Mouse (Mus musculus): ENCODE measurements around the gene Gstp1.
"Not testable (repeated sequence)": the region's sequence is repeated elsewhere in the genome, so short reads cannot be mapped to it uniquely, and the experiment has no call there.

The Gstp1 gene

DNA sequence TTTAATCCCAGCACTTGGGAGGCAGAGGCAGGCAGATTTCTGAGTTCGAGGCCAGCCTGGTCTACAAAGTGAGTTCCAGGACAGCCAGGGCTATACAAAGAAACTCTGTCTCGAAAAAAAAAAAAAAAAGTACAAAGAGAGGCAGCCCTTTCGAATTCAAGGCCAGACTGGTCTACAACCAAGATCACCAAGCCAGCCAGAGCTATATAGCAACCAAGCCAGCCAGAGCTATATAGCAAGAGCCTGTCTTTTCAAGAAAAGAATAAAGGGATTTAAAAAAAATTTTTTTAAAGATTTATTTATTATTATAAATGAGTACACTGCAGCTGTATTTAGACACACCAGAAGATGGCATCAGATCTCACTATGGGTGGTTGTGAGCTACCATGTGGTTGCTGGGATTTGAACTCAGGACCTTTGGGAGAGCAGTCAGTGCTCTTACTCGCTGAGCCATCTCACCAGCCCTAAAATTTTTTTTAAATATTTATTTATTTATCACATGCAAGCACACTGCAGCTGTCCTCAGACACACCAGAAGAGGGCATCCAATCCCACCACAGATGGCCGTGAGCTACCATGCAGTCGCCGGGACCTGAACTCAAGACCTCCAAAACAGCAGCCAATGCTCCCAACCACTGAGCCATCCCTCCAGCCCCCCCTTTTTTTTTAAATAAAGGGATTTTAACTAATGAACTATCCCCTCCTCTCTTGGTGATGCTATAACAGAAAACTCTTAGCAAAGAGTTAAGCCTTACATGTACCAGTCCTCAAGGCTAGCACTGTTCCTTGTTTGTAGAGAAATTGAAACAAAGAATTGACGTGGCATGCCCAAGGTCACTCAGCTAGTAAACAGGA, 22.5 kb upstream of the Gstp1 start:
- DNase-seq: not testable (repeated sequence)

DNA sequence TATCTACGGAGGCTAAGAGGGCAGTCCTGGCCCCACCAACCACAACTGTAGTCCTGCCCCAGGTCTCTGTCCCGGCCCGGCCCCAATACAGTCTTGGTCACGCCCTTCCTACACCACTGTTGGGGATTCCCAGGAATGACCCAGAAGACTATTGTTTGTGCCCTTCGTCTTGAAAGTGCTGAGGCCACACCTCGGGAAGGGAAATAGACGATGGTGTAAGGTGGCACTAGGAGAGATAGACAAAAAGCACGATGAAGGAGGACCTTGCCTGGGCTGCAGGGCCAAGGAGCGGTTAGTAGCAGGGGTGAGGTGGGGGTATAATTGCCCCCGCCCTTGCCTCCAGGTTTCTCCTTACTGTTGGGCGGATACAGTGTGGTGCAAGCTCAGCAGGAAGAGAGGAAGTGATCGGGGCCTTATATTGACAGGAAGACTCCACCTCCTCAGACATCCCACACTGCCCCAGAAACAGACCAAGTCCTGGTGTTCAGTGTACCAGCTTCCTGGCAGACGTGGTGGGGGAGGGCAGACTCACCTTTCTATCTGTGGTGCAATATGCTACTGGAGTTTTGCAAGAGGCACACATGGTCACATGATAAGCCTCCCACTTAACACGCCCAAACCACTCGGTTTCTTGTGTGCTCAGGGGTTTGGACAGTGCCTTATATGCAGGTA, 21.4 kb upstream of the Gstp1 start, which contains the start of gene Gstp3:
Gstp3 (minus strand) TSS at position 501 of the 672 bp plus-strand sequence.
- no peak for DNase-seq

DNA sequence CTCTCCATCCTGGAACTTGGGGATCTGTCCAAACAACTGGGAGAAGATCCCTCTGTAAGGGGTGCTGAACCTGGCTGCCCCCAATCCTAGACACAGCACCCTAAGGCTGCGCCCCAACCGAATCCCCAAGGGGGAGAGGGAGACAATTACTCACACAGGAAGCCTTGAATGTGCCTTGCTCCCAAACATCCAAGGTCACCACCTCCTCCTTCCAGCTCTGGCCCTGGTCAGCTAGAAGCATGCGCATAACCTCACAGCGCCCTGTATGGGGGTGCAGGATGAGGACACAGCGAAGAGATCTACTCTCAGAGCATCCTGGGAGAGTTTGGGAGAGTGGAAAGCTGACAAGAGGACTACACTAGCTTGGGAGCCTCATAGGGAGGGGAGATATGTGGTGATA, 20.8 kb upstream of the Gstp1 start:
- no peak for DNase-seq

DNA sequence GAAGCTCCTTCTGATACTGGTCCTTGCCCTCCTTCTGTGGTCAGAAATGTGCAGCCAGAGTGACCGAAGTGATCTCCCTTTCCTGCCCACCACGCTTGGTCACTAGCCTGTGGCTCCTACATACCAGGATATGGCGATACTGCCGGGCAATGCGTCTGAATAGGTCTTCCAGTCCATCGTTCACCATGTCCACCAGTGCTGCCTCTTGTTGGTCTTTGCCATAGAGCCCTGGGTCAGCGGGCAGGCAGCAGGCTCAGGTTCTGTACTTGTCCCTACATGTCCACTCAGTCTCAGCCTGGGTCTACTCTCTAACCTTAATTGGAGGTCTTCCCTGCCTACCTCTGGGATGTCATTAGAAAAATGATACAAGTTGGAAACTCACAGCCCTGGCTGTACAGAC, 20.2 kb upstream of the Gstp1 start:
- no peak for DNase-seq

DNA sequence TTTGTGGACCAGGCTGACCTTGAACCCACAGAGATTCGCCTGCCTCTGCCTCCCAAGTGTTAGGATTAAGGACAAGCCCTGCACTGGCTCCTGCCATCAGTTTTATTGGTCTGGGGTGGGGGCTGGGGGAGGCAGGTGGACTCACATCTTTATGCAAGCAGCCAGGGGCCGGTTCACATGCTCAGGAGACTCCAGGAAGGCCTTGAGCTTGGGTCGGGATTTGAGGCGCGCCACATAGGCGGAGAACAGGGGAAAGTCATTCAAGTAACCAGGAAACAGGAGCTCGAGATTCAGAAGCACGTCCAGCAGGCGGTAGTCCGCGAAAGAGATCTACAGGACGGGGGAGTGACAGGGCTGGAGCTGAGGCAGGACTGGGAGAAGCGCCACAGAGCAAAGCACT, 19.6 kb upstream of the Gstp1 start:
- no peak for DNase-seq

DNA sequence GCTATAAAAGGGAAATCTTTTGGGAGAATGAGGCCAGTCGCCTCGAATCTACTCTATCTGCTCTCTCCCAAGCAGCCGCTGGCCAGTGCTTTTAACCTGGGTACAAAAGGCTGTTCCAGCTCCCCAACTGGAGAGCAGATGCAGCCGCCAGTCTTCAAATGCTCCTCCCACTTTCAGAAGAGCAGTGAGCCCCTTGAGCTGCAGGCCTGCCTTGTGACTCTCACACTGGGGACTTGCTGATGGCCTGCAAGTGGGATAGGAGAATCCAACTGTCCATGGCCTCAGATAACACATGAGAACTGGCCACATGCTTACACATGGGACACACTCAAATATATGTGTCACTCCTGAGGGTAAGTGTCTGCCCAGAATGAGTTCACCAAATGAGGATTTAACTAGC, 18.9 kb upstream of the Gstp1 start:
- no peak for DNase-seq

DNA sequence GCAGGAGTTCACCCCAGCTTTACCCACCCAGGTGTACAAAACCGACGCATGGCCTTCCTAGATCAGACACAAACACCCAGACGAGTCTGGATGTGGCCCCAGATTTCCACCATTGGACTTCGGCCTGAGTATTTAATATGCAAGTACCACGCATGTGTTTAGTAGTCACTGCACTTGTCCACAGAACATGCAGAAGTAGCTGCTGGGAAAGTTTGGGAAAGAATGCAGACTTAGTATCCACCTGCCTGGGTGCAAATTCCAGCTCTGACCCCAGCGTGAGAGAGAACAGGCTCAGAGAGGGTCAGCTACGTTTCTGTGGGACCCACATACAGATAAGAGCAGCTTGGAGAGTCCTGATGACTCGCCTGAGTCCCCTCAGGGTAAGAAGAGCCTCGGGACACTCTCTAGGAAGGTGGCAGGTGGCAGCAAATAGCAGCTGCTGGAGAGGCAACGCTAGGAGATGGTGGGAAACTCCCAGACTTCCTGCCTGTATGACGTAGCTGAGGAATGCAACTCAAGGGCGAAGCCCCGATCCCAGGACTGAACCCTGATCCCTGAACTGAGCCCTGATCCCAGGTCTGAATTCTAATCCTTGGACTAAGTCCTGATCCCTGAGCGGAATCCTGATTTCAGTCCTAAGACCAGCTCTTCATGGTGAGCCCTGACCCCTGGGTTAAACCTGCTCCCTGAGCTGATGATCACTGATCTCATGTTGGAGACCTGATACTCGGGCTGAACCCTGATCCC, 18.3 kb upstream of the Gstp1 start:
- DNase-seq: no peak

DNA sequence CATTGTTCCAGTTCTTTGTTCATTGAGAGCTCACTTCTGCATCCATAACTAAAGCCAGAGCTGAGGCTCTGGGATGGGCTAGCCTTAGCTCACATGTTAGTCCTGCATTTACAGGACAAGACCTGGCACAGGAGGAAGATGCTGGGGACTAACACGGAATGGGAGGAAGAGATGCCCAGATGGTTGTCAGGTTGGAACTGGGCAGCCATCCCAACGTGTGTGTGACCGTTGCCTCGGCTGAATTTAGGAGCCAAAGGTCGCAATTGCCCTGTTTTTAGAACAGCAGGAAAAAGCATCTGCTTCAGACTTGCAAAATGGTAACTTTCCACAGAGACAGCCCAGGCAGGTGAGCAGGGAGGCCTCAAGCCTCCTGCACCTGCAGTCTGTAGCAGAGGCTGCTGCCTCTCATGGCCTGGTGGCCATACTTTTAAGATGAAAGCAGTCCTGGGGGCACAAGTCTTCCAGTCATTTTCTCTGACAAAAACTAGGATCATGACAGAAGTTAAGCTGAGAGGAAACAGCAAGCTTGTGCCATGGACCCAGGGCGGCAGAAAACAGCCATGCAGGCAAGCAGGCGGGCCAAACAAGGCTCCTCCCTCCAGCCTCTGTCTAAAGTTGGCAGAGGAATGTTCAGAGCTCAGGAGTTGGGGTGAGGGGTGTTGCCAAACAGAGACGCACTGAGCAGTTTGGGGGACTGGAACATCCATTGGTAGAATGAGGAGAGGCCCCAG, 17.6 kb upstream of the Gstp1 start:
- DNase-seq: no peak

DNA sequence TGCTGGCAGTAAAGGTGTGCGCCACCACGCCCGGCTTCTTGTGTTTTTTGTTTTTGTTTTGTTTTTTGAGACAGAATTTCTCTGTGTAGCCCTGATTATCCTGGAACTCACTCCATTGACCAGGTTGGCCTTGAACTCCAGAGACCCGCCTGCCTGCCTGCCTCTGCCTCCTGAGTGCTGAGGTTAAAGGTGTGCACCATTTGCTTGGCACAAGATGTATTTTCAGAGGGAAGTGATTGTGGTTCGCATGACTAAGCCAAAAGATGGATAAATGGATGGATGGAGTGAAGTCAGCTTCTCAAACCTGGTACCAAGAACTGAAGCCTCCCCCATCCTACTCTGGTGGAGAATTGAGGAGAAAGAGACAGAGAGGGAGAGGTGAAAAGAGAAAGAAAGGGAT, 16.8 kb upstream of the Gstp1 start:
- no peak for DNase-seq

DNA sequence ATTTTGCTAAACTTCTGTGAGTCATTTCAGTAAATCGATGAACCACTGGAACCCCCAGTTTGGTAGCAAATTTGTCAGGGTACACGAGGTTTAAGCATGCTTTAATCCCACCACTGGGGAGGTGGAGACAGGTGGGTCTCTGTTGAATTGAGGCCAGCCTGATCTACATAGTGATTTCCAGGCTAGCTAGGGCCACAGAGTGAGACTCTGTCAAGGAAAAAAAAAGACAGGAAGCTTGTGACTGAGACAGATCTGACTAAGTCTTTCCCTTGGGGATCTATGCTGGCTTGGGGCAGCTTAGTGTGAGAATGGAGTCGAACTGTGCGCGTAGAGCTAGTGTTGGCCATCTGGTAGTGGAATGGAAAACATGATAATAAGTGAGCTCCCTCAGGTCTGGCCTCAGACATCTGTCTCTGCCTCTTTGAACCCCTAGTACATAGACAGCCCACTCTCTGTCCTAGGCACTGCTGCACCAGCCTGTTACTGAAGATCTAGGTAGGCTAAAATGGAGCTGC, 14.8 kb upstream of the Gstp1 start:
- DNase-seq: no peak

DNA sequence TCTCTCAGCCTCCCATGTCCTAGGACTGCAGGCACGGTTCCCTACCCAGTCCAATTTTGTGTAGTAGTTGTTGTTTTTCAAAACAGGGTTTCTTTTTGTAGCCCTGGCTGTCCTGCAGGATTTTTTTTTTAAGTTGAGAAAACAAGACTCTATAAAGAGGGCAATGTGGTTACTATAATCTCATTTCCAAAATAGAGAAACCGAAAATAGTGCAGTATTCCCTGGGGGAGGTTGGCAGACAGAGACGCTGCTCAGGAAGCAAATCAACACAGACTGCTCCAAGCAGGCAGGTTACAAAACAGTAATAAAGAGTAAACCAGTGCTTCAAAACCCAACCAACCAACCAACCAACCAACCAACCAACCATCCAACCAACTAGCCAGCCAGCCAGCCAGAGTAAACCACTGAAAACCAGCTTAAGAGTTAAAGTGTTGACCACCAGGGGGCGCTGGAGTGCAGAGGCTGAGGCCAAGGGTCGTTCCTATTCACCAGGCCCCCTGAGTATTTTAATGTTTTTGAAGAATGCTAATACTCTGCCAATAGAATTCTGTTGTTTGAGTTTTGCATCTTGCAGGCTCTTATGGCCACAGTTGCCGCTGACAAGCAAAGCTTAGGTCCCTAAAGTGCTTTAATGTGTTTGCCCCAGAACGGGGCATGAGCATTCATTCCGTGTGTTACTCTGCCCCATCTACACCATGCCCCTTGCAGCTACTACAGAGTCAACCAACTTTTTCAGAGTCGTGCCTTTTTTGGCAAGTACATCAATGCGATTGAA, 14.1 kb upstream of the Gstp1 start:
- DNase-seq: peak; percentile 88

DNA sequence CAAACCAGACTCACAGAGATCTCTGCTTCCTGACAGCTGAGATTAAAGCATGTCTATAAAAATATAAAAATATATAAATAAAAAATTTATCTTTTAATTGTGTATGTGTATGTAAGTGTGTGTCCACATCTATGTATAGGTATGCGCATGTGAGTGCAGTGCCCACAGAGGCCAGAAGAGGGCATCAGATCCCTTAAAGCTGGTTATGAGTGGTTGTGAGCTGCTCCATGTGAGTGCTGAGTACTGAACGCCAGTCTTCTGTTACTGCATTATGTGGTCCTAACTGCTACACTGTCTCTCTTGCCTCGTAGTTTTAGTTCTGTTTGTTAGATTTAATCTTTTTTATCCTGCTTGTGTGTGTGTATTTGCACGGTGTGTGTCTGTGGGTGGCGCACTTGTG, 13.2 kb upstream of the Gstp1 start:
- no peak for DNase-seq

DNA sequence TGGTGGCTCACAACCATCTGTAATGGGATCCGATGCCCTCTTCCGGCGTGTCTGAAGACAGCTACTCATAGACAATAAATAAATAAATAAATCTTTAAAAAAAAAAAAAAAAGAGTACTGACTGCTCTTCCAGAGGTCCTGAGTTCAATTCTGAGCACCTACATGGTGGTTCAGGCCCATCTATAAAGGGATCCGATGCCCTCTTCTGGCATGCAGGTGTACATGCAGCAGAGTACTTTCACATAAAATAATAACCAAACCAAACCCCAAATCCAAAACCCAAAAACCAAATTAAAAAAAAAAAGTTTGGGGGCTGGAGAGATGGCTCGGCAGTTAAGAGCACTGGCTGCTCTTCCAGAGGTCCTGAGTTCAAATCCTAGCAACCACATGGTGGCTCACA, 11.3 kb upstream of the Gstp1 start:
- DNase-seq: not testable (repeated sequence)

DNA sequence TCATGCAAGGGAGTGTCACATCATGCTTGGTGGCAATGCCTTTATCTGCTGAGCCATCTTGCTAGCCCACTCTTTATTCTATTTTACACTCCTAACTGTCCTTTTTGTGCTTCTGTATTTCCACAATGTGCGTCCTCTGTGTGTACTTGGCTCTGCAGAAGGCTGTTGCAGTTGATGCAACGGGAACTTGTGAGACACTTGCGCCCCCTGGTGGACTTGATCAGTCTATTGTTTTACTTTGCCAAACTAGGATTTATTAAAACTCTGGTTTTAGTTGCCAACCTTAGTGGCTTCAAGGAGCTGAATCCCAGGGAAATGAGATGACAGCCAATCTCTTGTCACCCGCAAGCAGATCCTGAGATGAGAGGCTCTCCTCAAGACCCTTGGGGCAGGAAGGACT, 10.1 kb upstream of the Gstp1 start:
- DNase-seq: peak; percentile 92

DNA sequence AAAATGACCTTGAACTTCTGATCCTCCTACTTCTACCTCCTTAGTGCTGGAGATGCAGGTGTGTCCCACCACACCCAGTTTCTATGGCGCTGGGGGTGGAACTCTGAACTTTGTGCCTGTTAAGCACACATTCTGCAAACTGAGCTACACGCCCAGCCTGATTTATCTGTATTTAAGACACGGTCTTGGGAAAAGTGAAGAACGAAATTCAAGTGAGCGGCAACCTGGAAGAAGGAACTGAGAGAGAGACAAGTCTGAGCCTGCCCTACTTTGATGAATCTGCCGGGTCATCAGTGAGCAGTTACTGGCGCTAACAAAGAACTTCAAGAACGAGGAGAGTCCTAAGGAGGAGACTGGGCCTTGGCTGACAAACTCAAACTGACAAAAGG, 9.1 kb upstream of the Gstp1 start:
- DNase-seq: no peak

DNA sequence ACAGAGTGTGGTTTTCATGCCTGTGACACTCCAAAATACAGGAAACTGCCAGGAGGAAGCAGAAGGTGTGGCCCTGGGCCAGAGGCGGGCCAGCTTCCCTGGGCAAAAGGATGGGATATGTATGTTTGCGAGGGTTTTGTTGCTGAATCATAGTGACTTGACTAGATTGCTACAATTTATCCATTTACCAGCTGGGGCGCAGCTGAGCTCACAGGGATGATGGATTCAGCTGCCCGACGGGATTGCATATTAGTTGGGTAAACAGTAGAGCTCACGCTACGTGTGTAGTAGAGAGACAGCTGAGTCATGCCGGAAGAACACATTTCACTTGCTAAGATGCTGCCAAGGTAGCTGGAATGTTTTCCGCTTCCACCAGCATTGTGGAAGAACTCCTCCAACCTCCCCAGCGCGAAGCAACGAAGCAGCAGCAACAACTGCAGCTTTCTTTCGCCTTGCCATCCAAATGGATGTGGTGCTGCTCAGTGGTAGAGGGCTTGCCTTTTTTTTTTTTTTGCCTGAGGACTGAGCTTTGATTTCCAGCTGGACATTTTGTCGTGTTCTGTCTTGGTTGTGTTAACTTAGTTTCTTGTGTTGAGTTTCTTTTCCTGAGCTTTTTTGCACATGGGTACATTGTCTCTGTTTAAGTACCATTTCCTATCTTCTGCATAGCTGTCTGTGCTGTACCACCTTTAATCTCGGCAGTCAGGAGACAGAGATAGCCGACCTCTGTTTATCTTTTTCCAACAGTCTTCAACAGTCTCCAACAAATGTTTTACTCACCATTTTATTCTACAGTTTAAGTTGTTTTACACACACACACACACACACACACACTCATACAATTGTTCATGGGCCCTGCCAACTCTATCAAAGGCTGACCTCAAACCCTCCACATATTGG, 8.4 kb upstream of the Gstp1 start, which contains the start of gene Gstp2:
Gstp2 (minus strand) TSS at position 58 of the 900 bp plus-strand sequence.
- peak; percentile 79 to 86 for DNase-seq

DNA sequence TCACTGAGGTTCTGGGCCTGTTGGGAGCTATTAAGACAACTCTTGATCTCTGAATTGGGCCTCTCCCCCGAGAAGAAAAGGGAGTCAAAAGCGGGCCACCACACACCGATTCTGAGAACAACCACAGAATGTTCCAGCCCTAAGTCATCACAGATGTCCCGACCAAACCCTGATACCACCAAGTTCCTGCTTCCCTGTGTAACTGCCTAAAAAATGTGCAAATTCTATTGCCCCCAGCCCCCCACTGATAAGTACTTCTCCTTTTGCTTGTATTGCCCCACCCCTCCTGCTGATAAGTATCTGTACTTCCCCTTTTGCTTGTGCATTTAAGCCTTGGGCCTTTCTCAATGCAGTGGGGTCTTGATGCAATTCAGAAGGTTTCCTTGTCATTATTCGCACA, 6.3 kb upstream of the Gstp1 start:
- DNase-seq: not testable (repeated sequence)

DNA sequence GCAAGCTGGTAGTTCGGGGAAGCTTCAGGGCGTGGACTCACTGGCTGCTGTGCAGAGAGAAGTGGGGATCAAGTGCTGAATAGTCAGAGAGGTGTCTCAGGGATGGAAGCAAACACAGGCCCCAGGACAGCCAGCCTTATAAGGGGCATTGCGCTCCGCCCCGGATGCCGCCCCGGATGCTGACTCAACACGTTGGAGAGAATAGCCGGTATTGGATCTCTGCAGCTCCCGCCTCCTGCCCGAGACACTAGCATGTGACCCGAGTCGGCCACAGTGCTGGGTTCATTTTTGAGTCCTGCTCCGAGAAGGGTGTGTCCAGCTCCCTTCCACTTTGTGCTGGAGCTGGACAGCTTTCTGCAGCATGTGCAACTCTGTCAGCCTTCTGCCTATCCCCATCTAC, 4.3 kb upstream of the Gstp1 start:
- peak; percentile 31 to 59 for DNase-seq

DNA sequence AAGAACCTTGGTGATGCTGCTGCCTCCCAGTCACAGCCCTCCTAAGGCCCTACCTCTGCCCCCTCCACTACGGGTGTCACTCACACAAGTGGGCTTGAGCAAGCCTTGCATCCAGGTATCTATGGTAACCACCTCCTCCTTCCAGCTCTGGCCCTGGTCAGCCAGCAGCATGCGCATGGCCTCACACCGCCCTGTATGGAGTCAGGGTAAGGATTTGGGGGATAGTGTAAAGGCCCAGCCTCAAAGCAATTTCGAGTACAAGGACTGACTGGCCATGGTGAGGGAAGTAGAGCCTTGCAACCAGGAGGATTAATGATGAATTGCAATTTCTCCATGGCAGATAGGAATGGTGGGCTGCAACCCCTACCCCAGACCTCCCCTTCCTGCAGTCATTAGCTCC, 3.7 kb upstream of the Gstp1 start:
- not testable (repeated sequence) for DNase-seq

DNA sequence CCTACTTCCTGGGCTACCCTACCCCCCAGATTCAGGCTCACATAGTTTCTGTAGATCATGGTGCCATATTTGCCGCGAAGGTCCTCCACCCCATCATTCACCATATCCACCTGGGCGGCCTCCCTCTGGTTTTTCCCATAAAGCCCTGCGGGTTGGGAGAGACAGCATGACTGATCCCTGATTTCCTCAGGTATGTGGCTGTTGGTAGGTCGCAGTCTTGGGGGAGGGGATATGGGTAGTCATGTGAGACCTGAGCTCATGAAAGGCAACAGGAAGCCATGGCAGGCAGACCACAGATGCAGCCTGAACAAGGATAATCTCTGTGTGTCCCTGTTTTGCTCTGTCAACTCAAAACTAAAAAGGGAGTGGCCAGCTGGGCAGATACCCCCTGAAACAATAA, 3.2 kb upstream of the Gstp1 start:
- not testable (repeated sequence) for DNase-seq
